In genomic region chr8:126688450-126688849, GRCm38 (mm10) we compare ENCODE assay signal across 20 mouse cellular contexts.
DNase-seq lines count a peak whose midpoint lies in the region; ATAC-seq and TF ChIP-seq lines count a peak whose summit lies in the region.
"Had no signal": no experiment of that assay in that cellular context is flagged by ENCODE, and none has a peak within 500 bp of the region (broad histone marks: within the 10 kb centered on the region; RNA-seq: fewer than 3 reads in every experiment).

No protein-coding gene starts in this region.

- peak; percentile 46 for TF ChIP-seq CTCF in gastrocnemius, adult 2 months (IDR thresholded peaks at IDR 0.05)
- TF ChIP-seq CTCF in kidney, postnatal 0 days (IDR thresholded peaks at IDR 0.05; ENCODE audit: low read depth) = peak; percentile 57
- TF ChIP-seq CTCF in midbrain, postnatal 0 days (IDR thresholded peaks at IDR 0.05) = peak; percentile 44
- peak; percentile 43; the same call in 1 of the 2 replicates for TF ChIP-seq CTCF in small intestine, adult 2 months (IDR thresholded peaks at IDR 0.05; ENCODE audit: extremely low read depth, insufficient read length, insufficient replicate concordance, low read depth, low read length)

- TF ChIP-seq POLR2A in small intestine, adult 2 months (IDR thresholded peaks at IDR 0.05; ENCODE audit: low read depth, low read length) = no peak

- H3K27me3 ChIP-seq in kidney, postnatal 0 days (ENCODE audit: insufficient read depth, low read length) = no peaks in the 10 kb centered on the region
- no peaks in the 10 kb centered on the region for H3K27me3 ChIP-seq in midbrain, postnatal 0 days (ENCODE audit: insufficient read depth, low read length)
- H3K27me3 ChIP-seq in midbrain, embryonic 10.5 days (ENCODE audit: low read depth, poor library complexity, severe bottlenecking) = no peaks in the 10 kb centered on the region
- H3K27me3 ChIP-seq in small intestine, adult 2 months (ENCODE audit: control insufficient read depth, insufficient read depth, low read length) = no peaks in the 10 kb centered on the region
- H3K27me3 ChIP-seq: heart, embryonic 13.5 days; liver, embryonic 15.5 days; neural tube, embryonic 15.5 days had no signal

- no peak overlapping the region for H3K4me3 ChIP-seq in gastrocnemius, adult 2 months
- no peak overlapping the region for H3K4me3 ChIP-seq in kidney, postnatal 0 days (replicated peaks; ENCODE audit: low read depth, low read length)
- H3K4me3 ChIP-seq in midbrain, postnatal 0 days (ENCODE audit: low read depth, low read length) = no peak overlapping the region
- H3K4me3 ChIP-seq in midbrain, embryonic 10.5 days = no peak overlapping the region
- no peak overlapping the region for H3K4me3 ChIP-seq in small intestine, adult 2 months (ENCODE audit: low read depth, low read length)
- H3K4me3 ChIP-seq: heart, embryonic 13.5 days; liver, embryonic 15.5 days; neural tube, embryonic 15.5 days had no signal

- WGBS in kidney, postnatal 0 days = 59% methylated on average over 5 of the region's 5 CpGs
- WGBS in midbrain, postnatal 0 days = 74% methylated on average over 5 of the region's 5 CpGs
- WGBS in midbrain, embryonic 10.5 days = 78% methylated on average over 5 of the region's 5 CpGs
- WGBS in small intestine, adult 2 months = 76% methylated on average over 5 of the region's 5 CpGs

- no peak overlapping the region for H3K9ac ChIP-seq in kidney, postnatal 0 days (ENCODE audit: low read depth, low read length)
- H3K9ac ChIP-seq in midbrain, postnatal 0 days (replicated peaks; ENCODE audit: low read length, poor library complexity, severe bottlenecking) = no peak overlapping the region
- H3K9ac ChIP-seq: heart, embryonic 13.5 days; liver, embryonic 15.5 days; neural tube, embryonic 15.5 days had no signal

- no peak for ATAC-seq in kidney, postnatal 0 days (replicated peaks; ENCODE audit: low FRiP score, low read depth)
- no peak for ATAC-seq in midbrain, postnatal 0 days (ENCODE audit: low FRiP score)
- ATAC-seq in inflammation-experienced regulatory T-cells, adult 6 months = no peak
- ATAC-seq: forebrain, embryonic 14.5 days had no signal

- intact Hi-C loops in gastrocnemius, adult 2 months (cut with DNase I) = no loop called here

- H3K4me2 ChIP-seq in kidney, postnatal 0 days (ENCODE audit: low read length) = no peak overlapping the region
- H3K4me2 ChIP-seq in midbrain, postnatal 0 days (ENCODE audit: low read depth, low read length, poor library complexity, severe bottlenecking) = no peak overlapping the region
- H3K4me2 ChIP-seq: heart, embryonic 13.5 days; liver, embryonic 15.5 days; midbrain, embryonic 11.5 days; neural tube, embryonic 15.5 days had no signal

- H3K9me3 ChIP-seq in kidney, postnatal 0 days (replicated peaks; ENCODE audit: low read length) = no peaks in the 10 kb centered on the region
- H3K9me3 ChIP-seq in midbrain, postnatal 0 days (ENCODE audit: low read length) = no peaks in the 10 kb centered on the region
- H3K9me3 ChIP-seq in midbrain, embryonic 10.5 days (replicated peaks) = no peaks in the 10 kb centered on the region
- H3K9me3 ChIP-seq: G1E; heart, embryonic 13.5 days; liver, embryonic 15.5 days; neural tube, embryonic 15.5 days had no signal

- peaks cover 6% of the 10 kb centered on the region; the same call in 1 of the 2 replicates for H3K4me1 ChIP-seq in kidney, postnatal 0 days (replicated peaks; ENCODE audit: insufficient read depth, low read length)
- no peaks in the 10 kb centered on the region for H3K4me1 ChIP-seq in midbrain, postnatal 0 days (ENCODE audit: insufficient read depth, low read length)
- no peaks in the 10 kb centered on the region for H3K4me1 ChIP-seq in midbrain, embryonic 10.5 days
- H3K4me1 ChIP-seq in small intestine, adult 2 months (ENCODE audit: control insufficient read depth, insufficient read depth, insufficient read length, low read length) = peaks cover 12% of the 10 kb centered on the region; the same call in 1 of the 2 replicates
- H3K4me1 ChIP-seq: liver, embryonic 15.5 days had no signal

- no peak overlapping the region for H3K27ac ChIP-seq in gastrocnemius, adult 2 months
- H3K27ac ChIP-seq in kidney, postnatal 0 days = no peak overlapping the region
- H3K27ac ChIP-seq in midbrain, postnatal 0 days (ENCODE audit: low read depth, low read length) = no peak overlapping the region
- H3K27ac ChIP-seq in midbrain, embryonic 10.5 days (replicated peaks) = no peak overlapping the region
- no peak overlapping the region for H3K27ac ChIP-seq in small intestine, adult 2 months (ENCODE audit: insufficient read depth, low read depth, low read length)
- H3K27ac ChIP-seq: heart, embryonic 13.5 days; liver, embryonic 15.5 days; neural tube, embryonic 15.5 days had no signal

- no peak for DNase-seq in gastrocnemius, adult 2 months
- no peak for DNase-seq in gastrocnemius, adult 8-10 months (ENCODE audit: low spot score in 2 of 2)
- DNase-seq in kidney, postnatal 0 days (ENCODE audit: low spot score) = no peak
- no peak for DNase-seq in kidney, postnatal 4 days
- no peak for DNase-seq in midbrain, postnatal 0 days (ENCODE audit: low spot score)
- DNase-seq in midbrain, embryonic 10.5 days (ENCODE audit: low spot score) = no peak
- DNase-seq: cerebellum, adult 18-20 months; cerebellum, postnatal 36 days; layer of hippocampus, postnatal 36 days; left cerebral cortex, postnatal 4 days; lung, postnatal 4 days; thymus, adult 18-20 months had no signal

- no peaks in the 10 kb centered on the region for H3K36me3 ChIP-seq in kidney, postnatal 0 days (ENCODE audit: insufficient read depth, low read length)
- H3K36me3 ChIP-seq in midbrain, postnatal 0 days (ENCODE audit: insufficient read depth, low read length) = no peaks in the 10 kb centered on the region
- no peaks in the 10 kb centered on the region for H3K36me3 ChIP-seq in midbrain, embryonic 10.5 days
- H3K36me3 ChIP-seq in small intestine, adult 2 months (ENCODE audit: control insufficient read depth, insufficient read depth, low read length) = no peaks in the 10 kb centered on the region
- H3K36me3 ChIP-seq: G1E; heart, embryonic 13.5 days; liver, embryonic 15.5 days; neural tube, embryonic 15.5 days had no signal
